Mouse (Mus musculus) megakaryocyte, embryonic 14.5 days (primary cell): Measurements from ENCODE around the gene Mzf1.

Experiments
- FLI1 ChIP-seq: IDR thresholded peaks from 2 replicates; pipeline ENCODE4 v1.6.1; 2012; ENCODE audit warnings: low read length, inconsistent platforms, mixed read lengths
- GATA1 ChIP-seq: IDR thresholded peaks from 3 replicates; pipeline ENCODE4 v1.6.1; 2012; ENCODE audit warnings: mixed read lengths, low read length, inconsistent platforms, borderline replicate concordance

DNA sequence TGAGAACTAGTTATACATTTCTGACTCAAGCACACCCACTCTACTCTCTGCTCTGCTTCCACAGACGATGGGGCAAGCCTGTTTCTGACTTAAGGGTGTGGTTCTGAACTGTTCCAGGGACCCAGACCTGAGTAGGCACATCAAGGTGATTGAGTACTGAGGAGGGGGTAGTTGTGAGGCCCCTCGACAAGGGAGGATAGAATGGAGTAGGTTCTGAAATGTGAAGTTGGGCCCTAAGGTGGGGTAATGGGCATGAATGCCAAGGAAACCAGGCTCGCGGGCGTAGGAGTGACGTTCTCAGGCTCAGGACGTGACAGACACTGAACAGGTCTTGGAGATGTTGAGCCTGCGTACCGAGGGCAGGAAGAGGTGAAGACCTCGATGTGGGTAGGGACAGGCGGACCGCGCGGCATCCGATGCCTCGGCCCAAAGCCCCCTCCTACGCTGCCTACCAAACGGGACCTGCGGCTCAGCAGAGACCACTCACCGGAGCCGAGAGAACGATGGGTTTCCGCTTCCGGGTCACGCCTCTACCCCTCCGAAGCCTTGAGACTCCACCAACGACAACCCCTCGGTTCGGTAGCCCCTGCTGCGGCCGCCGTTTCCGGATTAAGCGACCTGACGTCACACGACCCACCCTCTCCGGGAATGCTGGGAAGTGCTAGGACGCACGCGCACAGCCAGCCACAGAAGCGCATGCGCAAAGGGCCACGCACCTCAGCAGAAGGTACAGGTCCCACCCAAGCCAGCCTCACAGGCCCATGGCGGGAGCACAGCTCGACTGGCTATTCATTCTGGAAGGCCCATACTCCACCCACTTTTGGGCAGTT lies 20.2 kb downstream of the Mzf1 start, which contains the start of gene Chmp2a:
- TF ChIP-seq FLI1: 0 out of 2 replicates have a peak, but pooled peaks have one; percentile 54
- TF ChIP-seq GATA1: no peak
